Mouse (Mus musculus): ENCODE measurements around the gene Spaca6. TPM values are rescaled to one million over a fixed set of nuclear protein-coding genes. Genes with fewer than 3 reads are reported as not detected.

Spaca6 gene
- 10.3 and 19.0 TPM in 2 replicates for polyA plus RNA-seq (2012; rRNA removed)

DNA sequence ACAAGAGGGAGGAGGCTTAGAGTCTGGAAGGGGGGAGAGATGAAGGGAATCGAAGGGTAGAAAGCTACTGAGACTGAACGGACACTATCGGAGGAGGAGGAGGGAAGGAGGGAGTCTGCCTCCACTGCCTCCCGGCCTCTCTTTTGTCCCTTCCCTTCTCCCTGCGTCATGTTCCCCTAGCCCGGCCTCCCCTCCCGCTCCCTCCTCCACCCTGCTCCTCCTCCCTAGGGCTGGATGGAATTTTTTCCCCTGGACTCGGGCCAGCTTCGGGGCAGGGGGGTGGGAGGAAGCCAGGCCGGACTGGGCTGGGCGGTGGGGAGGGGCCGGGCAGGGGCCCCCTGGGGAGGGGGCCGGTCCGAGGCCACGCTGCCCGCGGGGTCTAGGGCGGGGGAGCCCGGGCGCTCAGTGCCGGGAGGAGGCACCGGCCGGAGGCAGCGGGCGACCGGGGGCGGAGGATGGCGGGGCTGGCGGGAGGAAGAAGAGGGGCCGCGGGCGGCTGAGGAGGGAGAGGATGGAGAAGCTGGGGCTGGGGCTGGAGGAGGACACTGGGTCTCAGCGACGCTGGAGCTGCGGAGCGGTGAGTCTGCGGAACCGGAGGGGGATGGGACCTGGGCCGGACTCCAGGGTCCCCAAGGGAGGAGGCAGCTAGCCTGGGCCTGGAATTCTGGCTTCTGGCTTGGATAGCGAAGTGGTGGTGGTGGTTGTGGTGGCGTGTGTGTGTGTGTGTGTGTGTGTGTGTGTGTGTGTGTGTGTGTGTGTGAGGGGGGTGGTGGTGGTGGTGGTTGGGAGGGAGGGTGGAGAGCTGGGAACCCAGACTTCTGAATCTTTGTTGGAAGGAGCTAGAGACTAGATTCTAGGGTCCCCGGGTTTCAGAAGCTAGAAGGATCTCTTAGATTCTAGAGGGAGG is at the start of gene Spaca6:
TSS of gene Spaca6 (plus strand) at position 408 of the 907 bp plus-strand sequence.

DNA sequence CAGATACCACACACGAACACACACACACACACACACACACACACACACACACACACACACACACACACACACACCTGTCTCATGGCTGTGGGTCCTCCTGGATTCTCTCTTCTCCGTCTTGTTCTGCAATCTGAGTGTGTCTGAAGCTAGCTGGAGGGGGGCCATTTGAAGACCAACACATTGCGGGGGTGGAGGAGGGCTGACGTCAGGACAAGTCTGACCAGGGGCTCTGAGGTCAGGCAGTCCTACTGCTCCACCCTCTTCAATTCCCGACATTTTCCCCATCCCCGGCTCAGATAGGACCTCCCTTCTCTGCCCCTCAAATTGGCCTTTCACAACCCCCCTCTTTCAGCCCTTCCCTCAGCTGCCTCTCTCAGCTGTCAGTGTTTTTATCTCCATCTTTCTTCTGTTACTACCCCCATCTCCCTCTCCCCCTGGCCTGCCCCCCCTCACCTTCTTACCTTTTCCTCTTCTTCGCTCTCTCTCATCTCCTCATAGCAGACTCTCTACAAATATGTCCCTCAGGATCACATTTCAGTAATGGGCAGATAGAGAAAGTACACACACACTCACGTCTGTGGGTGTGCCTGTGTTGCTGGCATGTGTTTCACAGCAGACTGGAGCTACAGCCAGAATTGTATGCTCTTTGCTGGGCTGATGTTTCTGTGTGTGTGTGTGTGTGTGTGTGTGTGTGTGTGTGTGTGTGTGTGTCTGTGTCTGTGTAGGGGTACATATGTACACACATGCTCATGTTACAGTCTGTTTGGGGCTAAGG is 28.3 kb downstream of the Spaca6 start, which contains the start of gene Has1:
TSS of gene Has1 (minus strand) at position 142 of the 775 bp plus-strand sequence.

DNA sequence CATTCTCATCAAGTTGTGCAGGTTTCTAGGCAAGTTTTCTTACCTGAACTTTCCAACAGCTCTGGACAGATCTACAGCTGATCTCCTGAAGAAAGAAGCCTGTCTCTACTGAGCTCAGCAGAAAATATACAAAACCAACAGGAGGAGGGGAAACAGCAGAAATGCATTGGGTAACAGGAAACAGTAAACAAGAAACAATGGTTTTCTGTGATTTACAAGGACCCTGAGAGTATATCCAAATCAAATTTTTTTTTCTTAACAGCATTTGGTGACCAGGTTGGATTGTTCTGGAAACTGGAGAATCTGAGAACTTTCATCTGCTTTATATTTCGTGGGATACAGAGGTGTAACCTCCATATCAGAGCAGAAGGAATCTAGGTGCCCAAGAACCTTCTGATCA is 56.9 kb downstream of the Spaca6 start, which contains the start of gene Fpr1:
TSS of gene Fpr1 (minus strand) at position 101 of the 400 bp plus-strand sequence.

DNA sequence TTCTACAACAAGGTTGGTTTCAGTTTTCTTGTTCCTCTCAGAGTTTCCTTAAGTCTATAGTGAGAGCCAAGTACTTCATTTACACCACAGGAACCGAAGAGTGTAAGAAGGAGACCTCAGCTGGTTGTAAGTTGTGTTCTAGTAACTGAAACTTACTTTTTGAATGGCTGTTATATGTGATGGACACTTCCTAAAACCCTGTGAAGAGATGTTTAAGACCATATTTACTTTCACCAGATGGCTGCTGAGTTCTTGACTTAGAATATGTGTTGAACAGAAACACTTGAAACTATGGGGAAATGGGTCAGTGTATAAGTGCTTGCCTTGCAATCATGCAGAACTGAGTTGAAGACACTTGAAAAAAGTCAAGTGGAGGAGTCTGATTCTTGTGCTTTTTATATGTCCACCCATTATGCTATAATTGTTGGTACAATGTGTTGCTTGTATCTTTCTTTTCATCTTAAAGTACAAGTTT is 60.9 kb downstream of the Spaca6 start, which contains the start of the genes Fpr2 and Fpr3:
TSS of gene Fpr2 (plus strand) at position 51 of the 475 bp plus-strand sequence.
TSS of gene Fpr3 (plus strand) at position 79 of the 475 bp plus-strand sequence.

Other genes with a start within 250 kb of the Spaca6 start
- 0.75 and 1.4 TPM in 2 replicates for gene Lnpep, start 202.1 kb upstream of the Spaca6 start, polyA plus RNA-seq (2012; rRNA removed)
- not detected in 2 replicates for gene Vmn2r90, start 123.4 kb upstream of the Spaca6 start, polyA plus RNA-seq (2012; rRNA removed)
- 0.52 and 1.1 TPM in 2 replicates for gene Has1, start 28.0 kb downstream of the Spaca6 start, polyA plus RNA-seq (2012; rRNA removed)
- gene Fpr1, start 56.8 kb downstream of the Spaca6 start, polyA plus RNA-seq (2012; rRNA removed): 0.05 TPM in 1 of 2 replicates, not detected in the other
- not detected in 2 replicates for gene Fpr2, start 60.7 kb downstream of the Spaca6 start, polyA plus RNA-seq (2012; rRNA removed)
- gene Fpr3, start 60.7 kb downstream of the Spaca6 start, polyA plus RNA-seq (2012; rRNA removed): not detected in 2 replicates
- not detected in 2 replicates for gene Fpr-rs4, start 194.6 kb downstream of the Spaca6 start, polyA plus RNA-seq (2012; rRNA removed)
- not detected in 2 replicates for gene Vmn2r124, start 222.3 kb downstream of the Spaca6 start, polyA plus RNA-seq (2012; rRNA removed)

Data from stomach, adult 2 months (tissue).